Mouse (Mus musculus): ENCODE results near the gene Fam129a.

GRCm38 (mm10) chr1:151723771-151724170 is 152.8 kb downstream of the Fam129a start:
- TF ChIP-seq MEF2A (IDR thresholded peaks at IDR 0.05; ENCODE audit: borderline replicate concordance, low read depth, low read length), result no peak
- TF ChIP-seq CTCF (conservative IDR thresholded peaks at IDR 0.05 in 1 of 2, IDR thresholded peaks at IDR 0.05 in 1 of 2; ENCODE audit: low read depth in 2 of 2, low read length in 2 of 2), result no peak
- no peak for TF ChIP-seq EP300 (IDR thresholded peaks at IDR 0.05; ENCODE audit: low read length)
- TF ChIP-seq USF2 (conservative IDR thresholded peaks at IDR 0.05; ENCODE audit: low read depth, low read length), result no peak
- no peak for TF ChIP-seq ZNF384 (IDR thresholded peaks at IDR 0.05; ENCODE audit: low read depth, low read length)

Data from CH12.LX (cell line).